Mouse (Mus musculus): ENCODE measurements around the gene Kif3c.

The Kif3c gene

GRCm38 (mm10) chr12:3425375-3426341 lies 60.7 kb downstream of the Kif3c start:
- DNase-seq = peak; percentile 53

- DNase-seq = peak; percentile 100
Observed at GRCm38 (mm10) chr12:3426530-3427034, 61.6 kb downstream of the Kif3c start, which contains the start of gene Asxl2. Gene Asxl2 (plus strand): TSS chr12:3426857.

- DNase-seq = peak; percentile 75
Observed at GRCm38 (mm10) chr12:3427067-3427889, 62.3 kb downstream of the Kif3c start.

GRCm38 (mm10) chr12:3427891-3428775 lies 63.2 kb downstream of the Kif3c start:
- DNase-seq = no peak

GRCm38 (mm10) chr12:3429681-3430442 lies 64.9 kb downstream of the Kif3c start:
- peak; percentile 50 for DNase-seq

- peak; percentile 43 for DNase-seq
Observed at GRCm38 (mm10) chr12:3430443-3430753, 65.5 kb downstream of the Kif3c start.

GRCm38 (mm10) chr12:3430985-3431384 lies 66.1 kb downstream of the Kif3c start:
- DNase-seq = peak; percentile 19

- DNase-seq = no peak
Observed at GRCm38 (mm10) chr12:3433736-3434135, 68.8 kb downstream of the Kif3c start.

- DNase-seq = peak; percentile 22
Observed at GRCm38 (mm10) chr12:3436446-3436845, 71.5 kb downstream of the Kif3c start.

GRCm38 (mm10) chr12:3437815-3438214 lies 72.9 kb downstream of the Kif3c start:
- no peak for DNase-seq

GRCm38 (mm10) chr12:3440916-3441315 lies 76.0 kb downstream of the Kif3c start:
- DNase-seq = no peak

GRCm38 (mm10) chr12:3441361-3441760 lies 76.4 kb downstream of the Kif3c start:
- DNase-seq = no peak

- no peak for DNase-seq
Observed at GRCm38 (mm10) chr12:3453554-3453953, 88.6 kb downstream of the Kif3c start.

All from kidney, adult 9 months (tissue).